Mouse (Mus musculus) CH12.LX (cell line): ENCODE measurements around the gene Nod2.

Source experiments
- CTCF ChIP-seq, 2 experiments: IDR thresholded peaks in 1 of 2; conservative IDR thresholded peaks in 1 of 2; 2 replicates each; pipeline ENCODE4 v1.5.1; 2011 to 2012; ENCODE audit warnings: low read depth in 2 of 2, low read length in 2 of 2, improper control_type of control experiment in 1 of 2, inconsistent platforms in 1 of 2, mild to moderate bottlenecking in 1 of 2, moderate library complexity in 1 of 2
- ETS1 ChIP-seq: conservative IDR thresholded peaks from 2 replicates; pipeline ENCODE4 v1.6.1; 2012; ENCODE audit warnings: low read depth, mild to moderate bottlenecking, inconsistent platforms, low read length, improper control_type of control experiment, moderate library complexity
- POLR2AphosphoS2 ChIP-seq: IDR thresholded peaks from 2 replicates; pipeline ENCODE4 v1.6.1; 2011; ENCODE audit warnings: low read depth, low read length, improper control_type of control experiment

- TF ChIP-seq POLR2AphosphoS2 (no peak), CTCF (conservative IDR thresholded peaks at IDR 0.05 in 1 of 2, IDR thresholded peaks at IDR 0.05 in 1 of 2; ENCODE audit: low read depth in 2 of 2, low read length in 2 of 2) (no peak), ETS1 (no peak)
Observed at GRCm38 (mm10) chr8:88604065-88605038, 42.8 kb upstream of the Nod2 start.
